Mouse (Mus musculus) CD4-positive, CD25-positive, alpha-beta regulatory T cell, adult 4 months (primary cell): ENCODE measurements around the gene B4galnt1. TPM values are rescaled to one million over a fixed set of nuclear protein-coding genes. Genes with fewer than 3 reads are reported as not detected.

ENCODE experiments used
- ATAC-seq: one replicate; pipeline ENCODE4 v1.8.0; 2017
- polyA plus RNA-seq, 2 experiments: library from polyadenylated mRNA; unstranded; fragments of 100-300 nt; shearing (Covaris generic); gene quantifications; one replicate each; pipeline ENCODE4 v1.2.1; 2017

B4galnt1 gene
- polyA plus RNA-seq, 2 experiments from 2014 or later = 166 to 206 TPM

DNA sequence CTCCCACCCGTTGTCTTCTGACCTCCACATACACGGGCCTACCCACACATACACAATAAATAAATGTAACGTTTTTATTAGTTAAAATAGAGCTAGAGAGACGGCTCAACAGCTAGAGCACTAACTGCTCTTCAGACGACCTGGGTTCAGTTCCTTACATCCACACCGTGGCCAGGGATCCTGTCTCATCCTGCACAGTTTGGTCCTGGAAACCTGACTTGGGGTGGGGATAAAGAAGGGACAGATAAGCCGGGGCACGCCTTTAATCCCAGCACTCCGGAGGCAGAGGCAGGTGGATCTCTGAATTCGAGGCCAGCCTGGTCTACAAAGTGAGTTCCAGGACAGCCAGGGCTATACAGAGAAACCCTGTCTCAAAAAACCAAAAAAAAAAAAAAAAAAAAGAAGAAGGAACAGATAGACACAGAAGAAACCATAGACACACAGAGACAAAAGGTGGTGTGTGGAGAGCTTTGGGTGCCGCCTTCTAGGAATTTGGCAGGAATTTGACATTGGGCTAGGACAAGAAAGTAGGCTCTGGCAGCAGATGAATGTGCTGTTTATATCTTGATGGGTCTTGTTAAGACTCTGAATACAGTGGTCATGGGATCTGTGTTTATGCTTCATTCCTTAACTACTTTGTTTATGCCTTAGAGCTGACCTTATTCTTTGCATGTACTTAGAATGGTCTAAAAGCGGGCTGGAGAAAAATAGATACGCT is 48.8 kb downstream of the B4galnt1 start:
- no peak for ATAC-seq

DNA sequence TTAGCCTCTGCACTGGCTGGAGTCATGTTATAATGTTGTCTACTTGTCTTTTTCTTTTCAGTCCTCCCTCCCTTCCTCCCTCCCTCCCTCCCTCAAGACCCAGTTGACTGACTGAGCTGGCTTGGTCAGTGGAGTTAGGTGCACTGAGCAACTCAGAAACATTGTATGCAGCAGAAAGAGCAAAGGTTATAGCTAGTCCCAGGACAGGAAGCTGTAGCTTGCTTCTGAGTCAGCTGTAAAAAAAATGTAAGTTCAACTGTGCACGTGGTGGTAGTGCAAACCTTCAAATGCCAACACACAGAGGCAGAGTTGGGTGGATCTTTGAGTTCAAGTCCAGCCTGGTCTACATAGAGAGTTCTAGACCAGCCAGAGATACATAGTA is 49.4 kb downstream of the B4galnt1 start:
- ATAC-seq = no peak

DNA sequence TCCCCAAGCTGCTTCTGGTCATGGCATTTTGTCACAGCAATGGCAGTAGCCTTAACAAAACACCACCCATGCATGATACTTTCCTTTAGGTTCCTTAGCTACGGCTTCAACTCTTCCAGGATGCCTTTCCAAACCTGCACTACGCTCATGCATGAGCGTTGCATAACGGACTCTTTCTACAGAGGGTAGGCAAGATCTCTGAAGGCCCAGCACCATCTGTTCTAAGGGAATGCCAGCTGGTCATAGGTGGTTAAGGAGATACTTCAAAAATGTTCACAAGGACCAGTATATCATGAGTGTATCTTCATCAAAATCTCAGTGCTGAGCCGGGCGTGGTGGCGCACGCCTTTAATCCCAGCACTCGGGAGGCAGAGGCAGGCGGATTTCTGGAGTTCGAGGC is 51.4 kb downstream of the B4galnt1 start:
- no peak for ATAC-seq

DNA sequence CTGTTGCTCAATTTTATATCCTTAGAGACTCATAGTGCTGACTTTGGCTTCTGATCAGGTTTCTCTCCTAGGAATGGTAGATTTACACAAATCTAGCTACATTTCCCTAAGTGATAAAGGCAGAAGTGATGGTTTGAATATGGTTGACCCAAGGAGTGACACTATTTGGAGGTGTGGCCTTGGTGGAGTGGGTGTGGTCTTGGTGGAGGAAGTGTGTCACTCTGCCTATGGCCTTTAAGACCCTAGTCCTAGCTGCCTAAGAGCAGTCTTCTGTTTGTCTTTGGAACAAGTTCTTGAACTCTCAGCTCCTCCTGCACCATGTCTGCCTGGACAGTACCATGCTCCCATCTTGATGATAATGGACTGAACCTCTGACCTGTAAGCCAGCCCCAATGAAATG is 52.2 kb downstream of the B4galnt1 start:
- ATAC-seq = no peak

DNA sequence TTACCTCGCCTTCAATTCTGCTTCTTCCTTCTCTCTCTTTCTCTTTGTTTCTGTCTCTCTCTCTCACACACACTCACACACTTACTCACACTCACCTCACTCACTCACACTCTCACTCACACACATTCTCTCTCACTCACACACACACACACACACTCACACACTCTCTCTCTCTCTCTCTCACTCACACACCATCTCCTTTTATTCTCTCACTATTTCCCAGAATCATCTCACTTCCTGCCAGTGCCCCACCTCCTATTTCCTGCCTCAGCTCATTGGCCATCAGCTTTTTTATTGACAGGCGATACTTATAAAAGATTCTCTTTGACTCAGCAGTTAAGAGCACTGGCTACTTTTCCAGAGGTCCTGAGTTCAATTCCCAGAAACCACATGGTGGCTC is 53.3 kb downstream of the B4galnt1 start:
- peak; percentile 75 for ATAC-seq

Other genes starting within 250 kb of the B4galnt1 start
- 10 to 100 TPM; 35.4 to 37.8 TPM for gene Ctdsp2, start 186.5 kb upstream of the B4galnt1 start, polyA plus RNA-seq
- under 1 TPM; 0.11 to 0.20 TPM for gene Avil, start 164.5 kb upstream of the B4galnt1 start, polyA plus RNA-seq
- 10 to 100 TPM; 38.2 to 54.1 TPM for gene Tsfm, start 134.4 kb upstream of the B4galnt1 start, polyA plus RNA-seq
- 10 to 100 TPM; 29.9 to 30.2 TPM for gene Mettl1, start 123.8 kb upstream of the B4galnt1 start, polyA plus RNA-seq
- under 1 TPM in 1 of 2 experiments, not detected in 1; 0.38 TPM for gene Eef1akmt3, start 123.7 kb upstream of the B4galnt1 start, polyA plus RNA-seq
- under 1 TPM in 1 of 2 experiments, not detected in 1; 0.27 TPM for gene Cyp27b1, start 117.0 kb upstream of the B4galnt1 start, polyA plus RNA-seq
- under 1 TPM; 0.19 to 0.73 TPM for gene March9, start 105.0 kb upstream of the B4galnt1 start, polyA plus RNA-seq
- 100 to 1,000 TPM; 294 to 347 TPM for gene Cdk4, start 101.7 kb upstream of the B4galnt1 start, polyA plus RNA-seq
- gene Tspan31, start 95.0 kb upstream of the B4galnt1 start, polyA plus RNA-seq = 100 to 1,000 TPM in 1 of 2 experiments, 10 to 100 TPM in 1; 87.4 to 109 TPM
- gene Agap2, start 89.9 kb upstream of the B4galnt1 start, polyA plus RNA-seq = 10 to 100 TPM; 29.8 to 34.6 TPM
- 100 to 1,000 TPM in 1 of 2 experiments, 10 to 100 TPM in 1; 78.1 to 142 TPM for gene Os9, start 44.1 kb upstream of the B4galnt1 start, polyA plus RNA-seq
- 1 to 10 TPM; 2.6 to 2.8 TPM for gene Slc26a10, start 15.4 kb downstream of the B4galnt1 start, polyA plus RNA-seq
- gene Arhgef25, start 24.9 kb downstream of the B4galnt1 start, polyA plus RNA-seq = under 1 TPM in 1 of 2 experiments, not detected in 1; 0.38 TPM
- gene Dtx3, start 30.5 kb downstream of the B4galnt1 start, polyA plus RNA-seq = 10 to 100 TPM; 39.4 to 42.2 TPM
- gene Pip4k2c, start 46.4 kb downstream of the B4galnt1 start, polyA plus RNA-seq = 10 to 100 TPM; 24.2 to 39.3 TPM
- gene Kif5a, start 98.1 kb downstream of the B4galnt1 start, polyA plus RNA-seq = not detected
- gene Dctn2, start 101.1 kb downstream of the B4galnt1 start, polyA plus RNA-seq = 10 to 100 TPM; 43.8 to 48.0 TPM
- 10 to 100 TPM in 1 of 2 experiments, 1 to 10 TPM in 1; 4.0 to 14.7 TPM for gene Mbd6, start 123.8 kb downstream of the B4galnt1 start, polyA plus RNA-seq
- 10 to 100 TPM; 20.4 to 33.2 TPM for gene Mars, start 146.6 kb downstream of the B4galnt1 start, polyA plus RNA-seq
- gene Arhgap9, start 156.7 kb downstream of the B4galnt1 start, polyA plus RNA-seq = 100 to 1,000 TPM in 1 of 2 experiments, 10 to 100 TPM in 1; 92.4 to 118 TPM
- under 1 TPM; 0.19 to 0.75 TPM for gene Gli1, start 176.7 kb downstream of the B4galnt1 start, polyA plus RNA-seq
- gene Inhbe, start 189.2 kb downstream of the B4galnt1 start, polyA plus RNA-seq = not detected
- not detected for gene Inhbc, start 205.2 kb downstream of the B4galnt1 start, polyA plus RNA-seq
- 10 to 100 TPM; 12.8 to 17.3 TPM for gene R3hdm2, start 215.1 kb downstream of the B4galnt1 start, polyA plus RNA-seq